Mouse (Mus musculus) pancreas, adult 10 weeks (tissue): ENCODE data around the gene Cep104. TPM values are rescaled to one million over a fixed set of nuclear protein-coding genes. Genes with fewer than 3 reads are reported as not detected.

Experiments
- polyA plus RNA-seq: library from polyadenylated mRNA; stranded (reverse); fragments of 350-450 nt; fragmentation: Illumina TruSeq; extraction: RNeasy Lipid Tissue Mini Kit (QIAGEN cat#74804); gene quantifications from one replicate; pipeline ENCODE4 v1.2.3, GENCODE M21; 2015; ENCODE audit warnings: low read depth, low replicate concordance; ENCODE audit not compliant: insufficient read depth

Cep104 gene
- 4.0 TPM for polyA plus RNA-seq

GRCm38 (mm10) chr4:153974431-153975291 is at the start of gene Cep104, which contains the start of gene Dffb:
Gene Cep104 (plus strand): TSS chr4:153975194.
Gene Dffb (minus strand): TSS chr4:153975126.

GRCm38 (mm10) chr4:153956569-153957405 is 18.2 kb upstream of the Cep104 start, which contains the start of gene A430005L14Rik:
Gene A430005L14Rik (plus strand): TSS chr4:153957237.

GRCm38 (mm10) chr4:154011646-154012089 is 36.7 kb downstream of the Cep104 start, which contains the start of gene Lrrc47:
Gene Lrrc47 (plus strand): TSS chr4:154011731.

DNA sequence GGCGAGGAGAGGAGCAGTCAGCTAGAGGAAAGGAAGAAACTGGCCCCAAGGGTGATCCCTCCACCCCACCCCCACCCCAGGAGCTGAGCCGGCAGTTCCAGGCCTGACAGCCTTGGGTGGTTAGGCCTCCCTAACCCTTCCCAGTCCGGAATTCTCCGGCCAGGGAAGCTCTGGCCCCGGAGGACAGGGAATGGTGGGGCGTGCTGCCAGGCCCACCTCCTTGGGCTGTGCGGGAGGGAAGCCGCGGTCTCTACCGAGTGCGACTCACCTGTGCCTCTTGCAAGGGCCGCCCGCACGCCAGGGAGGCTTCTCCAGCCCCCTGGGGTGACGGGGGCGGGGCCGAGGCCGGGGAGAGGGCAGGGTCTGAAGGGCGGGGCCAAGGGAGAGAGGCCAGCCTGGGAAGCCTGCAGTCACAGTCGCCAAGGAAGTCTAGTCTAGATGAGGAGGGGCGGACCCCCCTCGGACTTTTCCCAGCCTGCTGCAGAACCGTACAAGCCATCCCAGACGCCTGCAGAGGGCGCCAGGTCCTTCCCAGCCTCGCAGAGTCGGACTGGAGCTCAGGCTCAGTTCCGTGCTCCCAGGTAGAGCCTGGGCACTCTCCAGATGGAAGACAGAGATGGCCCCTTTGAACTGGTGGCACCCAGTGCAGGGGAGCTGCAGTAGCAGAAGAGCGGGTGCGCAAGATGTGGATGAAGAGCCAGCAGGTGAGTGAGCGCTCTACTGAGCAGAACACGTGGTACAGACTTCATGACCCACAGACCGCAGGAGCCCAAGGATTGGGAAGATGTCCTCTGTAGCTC is 50.8 kb downstream of the Cep104 start, which contains the start of gene Smim1:
TSS of gene Smim1 (minus strand) at position 590 of the 800 bp plus-strand sequence.

DNA sequence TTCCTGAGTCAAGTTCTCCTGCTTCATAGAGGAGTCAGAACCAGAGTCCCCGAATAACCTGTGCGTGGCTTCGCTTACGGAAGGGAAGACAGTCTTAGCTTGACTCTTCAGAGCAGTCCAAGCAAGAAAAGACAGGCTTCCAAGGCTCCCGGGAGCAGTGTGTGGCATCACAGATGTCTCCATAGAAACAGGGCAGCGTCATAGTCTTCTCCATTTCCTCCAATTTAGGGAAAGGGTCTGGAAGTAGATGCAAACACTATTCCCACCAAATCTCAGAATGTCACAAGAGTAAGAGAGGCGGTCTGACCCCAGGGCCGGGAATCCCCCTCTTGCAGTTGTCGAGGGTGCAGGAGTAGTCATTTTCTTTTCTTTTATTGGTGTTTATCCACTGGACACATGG is 67.6 kb downstream of the Cep104 start, which contains the start of gene Ccdc27:
TSS of gene Ccdc27 (minus strand) at position 101 of the 400 bp plus-strand sequence.

Other genes starting within 250 kb of the Cep104 start
- 10.4 TPM for gene A430005L14Rik, start 18.0 kb upstream of the Cep104 start, polyA plus RNA-seq
- 4.0 TPM for gene Dffb, start 68 bp upstream of the Cep104 start, polyA plus RNA-seq
- 11.4 TPM for gene Lrrc47, start 36.5 kb downstream of the Cep104 start, polyA plus RNA-seq
- gene Smim1, start 51.0 kb downstream of the Cep104 start, polyA plus RNA-seq, result 26.5 TPM
- not detected for gene Ccdc27, start 67.5 kb downstream of the Cep104 start, polyA plus RNA-seq
- gene Trp73, start 165.0 kb downstream of the Cep104 start, polyA plus RNA-seq, result not detected
- 3.3 TPM for gene Wrap73, start 167.2 kb downstream of the Cep104 start, polyA plus RNA-seq
- gene Tprgl, start 185.5 kb downstream of the Cep104 start, polyA plus RNA-seq, result 29.5 TPM
- 4.2 TPM for gene Megf6, start 195.5 kb downstream of the Cep104 start, polyA plus RNA-seq